Mouse (Mus musculus): ENCODE data around the gene Ttc37.

DNA sequence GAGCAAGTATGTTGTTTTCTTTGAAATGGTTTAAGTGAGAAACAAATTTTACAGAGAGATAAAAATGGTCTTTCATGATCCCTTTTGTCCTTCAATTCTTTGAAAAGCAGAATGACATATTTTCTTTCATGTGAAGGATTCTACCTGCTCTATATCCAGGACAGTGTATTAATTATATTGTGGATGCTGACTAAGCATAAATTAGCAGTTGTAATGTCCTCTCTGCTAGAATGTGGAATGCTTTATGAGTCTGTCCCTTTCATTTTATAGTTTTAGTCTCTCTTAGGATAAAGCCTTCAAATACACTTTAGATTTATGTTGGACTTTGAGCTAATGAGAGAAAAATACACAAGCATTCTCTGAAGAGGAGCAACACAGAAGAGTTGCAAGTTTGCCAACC lies 75.8 kb downstream of the Ttc37 start:
- no peak for TF ChIP-seq CTCF (IDR thresholded peaks at IDR 0.05)
- TF ChIP-seq EP300 (IDR thresholded peaks at IDR 0.05) = no peak

Data from lung, postnatal 0 days (tissue).